8 mouse cellular contexts compared by ENCODE assay signal in genomic region chr5:113972589-113973515, GRCm38 (mm10). TPM values are rescaled to one million over a fixed set of nuclear protein-coding genes. Genes with fewer than 3 reads are reported as not detected.
A peak's percentile ranks its signal among the peaks of the same experiment; 100 is the strongest.
DNase-seq lines count a peak whose midpoint lies in the region; ATAC-seq and TF ChIP-seq lines count a peak whose summit lies in the region.

No protein-coding gene starts in this region.

- no peak overlapping the region for H3K9ac ChIP-seq in embryonic facial prominence, embryonic 11.5 days (replicated peaks; ENCODE audit: low read length)
- H3K9ac ChIP-seq in hindbrain, embryonic 11.5 days (ENCODE audit: low read depth, low read length) = no peak overlapping the region
- H3K9ac ChIP-seq in liver, adult 2 months (ENCODE audit: low read depth, low read length) = peak overlapping the region; percentile 7; the same call in 1 of the 2 replicates
- no peak overlapping the region for H3K9ac ChIP-seq in stomach, embryonic 14.5 days (replicated peaks; ENCODE audit: low read depth, low read length)

- no peak overlapping the region for H3K4me3 ChIP-seq in embryonic facial prominence, embryonic 11.5 days (ENCODE audit: low read depth, low read length)
- no peak overlapping the region for H3K4me3 ChIP-seq in hindbrain, embryonic 11.5 days (ENCODE audit: low read depth, low read length)
- H3K4me3 ChIP-seq in liver, adult 2 months (ENCODE audit: insufficient read depth, low read depth, low read length) = no peak overlapping the region
- H3K4me3 ChIP-seq in stomach, embryonic 14.5 days (ENCODE audit: low read depth, low read length) = no peak overlapping the region

- peaks cover under 1% of the 10 kb centered on the region; the same call in 1 of the 2 replicates for H3K79me2 ChIP-seq in liver, adult 2 months (ENCODE audit: control insufficient read depth, insufficient read depth, low read length)

- no peak for TF ChIP-seq CTCF in liver, adult 2 months (IDR thresholded peaks at IDR 0.05; ENCODE audit: low read depth, low read length)

- DNase-seq in MEL-GATA-1-ER (ENCODE audit: extremely low read depth, low read depth) = peak; percentile 57
- peak; percentile 28 for DNase-seq in embryonic facial prominence, embryonic 11.5 days (ENCODE audit: low spot score)
- DNase-seq in hindbrain, embryonic 11.5 days (ENCODE audit: low spot score) = peak; percentile 48
- DNase-seq in liver, adult 2 months (ENCODE audit: extremely low read depth, low read depth, low spot score) = peak; percentile 65
- no peak for DNase-seq in adrenal gland, postnatal 14 days
- no peak for DNase-seq in cerebellum, adult 9-11 months

- H3K27me3 ChIP-seq in embryonic facial prominence, embryonic 11.5 days (ENCODE audit: control insufficient read depth, insufficient read depth, low read length) = no peaks in the 10 kb centered on the region
- no peaks in the 10 kb centered on the region for H3K27me3 ChIP-seq in hindbrain, embryonic 11.5 days (ENCODE audit: control insufficient read depth, insufficient read depth, low read length)
- no peaks in the 10 kb centered on the region for H3K27me3 ChIP-seq in liver, adult 2 months (ENCODE audit: control insufficient read depth, insufficient read depth, low read length)
- H3K27me3 ChIP-seq in stomach, embryonic 14.5 days (ENCODE audit: control insufficient read depth, insufficient read depth, low read length) = no peaks in the 10 kb centered on the region

- 30% methylated on average over 18 of the region's 18 CpGs for WGBS in embryonic facial prominence, embryonic 11.5 days
- WGBS in hindbrain, embryonic 11.5 days = 23% methylated on average over 18 of the region's 18 CpGs
- 40% methylated on average over 18 of the region's 18 CpGs for WGBS in liver, adult 2 months
- 21% methylated on average over 18 of the region's 18 CpGs for WGBS in stomach, embryonic 14.5 days

- H3K36me3 ChIP-seq in embryonic facial prominence, embryonic 11.5 days (replicated peaks; ENCODE audit: control insufficient read depth, insufficient read depth, low read depth, low read length) = no peaks in the 10 kb centered on the region
- H3K36me3 ChIP-seq in hindbrain, embryonic 11.5 days (ENCODE audit: control insufficient read depth, insufficient read depth, low read length) = no peaks in the 10 kb centered on the region
- peaks cover 2% of the 10 kb centered on the region; the same call in 1 of the 2 replicates for H3K36me3 ChIP-seq in liver, adult 2 months (ENCODE audit: control insufficient read depth, insufficient read depth, low read length)
- peaks cover 12% of the 10 kb centered on the region for H3K36me3 ChIP-seq in stomach, embryonic 14.5 days (ENCODE audit: control insufficient read depth, insufficient read depth, low read length)

- TF ChIP-seq POLR2A in liver, adult 2 months (IDR thresholded peaks at IDR 0.05; ENCODE audit: extremely low read depth, insufficient read depth, low read length) = no peak

- no peak overlapping the region for H3K4me2 ChIP-seq in embryonic facial prominence, embryonic 11.5 days (ENCODE audit: low read depth, low read length)
- H3K4me2 ChIP-seq in hindbrain, embryonic 11.5 days (replicated peaks; ENCODE audit: low read depth, low read length) = no peak overlapping the region
- H3K4me2 ChIP-seq in stomach, embryonic 14.5 days (replicated peaks; ENCODE audit: low read depth, low read length) = no peak overlapping the region

- H3K4me1 ChIP-seq in embryonic facial prominence, embryonic 11.5 days (ENCODE audit: control insufficient read depth, insufficient read depth, low read length) = peaks cover 4% of the 10 kb centered on the region
- H3K4me1 ChIP-seq in hindbrain, embryonic 11.5 days (replicated peaks; ENCODE audit: control insufficient read depth, insufficient read depth, low read length) = peaks cover 12% of the 10 kb centered on the region; the same call in 1 of the 2 replicates
- H3K4me1 ChIP-seq in liver, adult 2 months (ENCODE audit: control insufficient read depth, insufficient read depth, low read length) = peaks cover 15% of the 10 kb centered on the region
- peaks cover 3% of the 10 kb centered on the region; the same call in 1 of the 2 replicates for H3K4me1 ChIP-seq in stomach, embryonic 14.5 days (ENCODE audit: control insufficient read depth, insufficient read depth, low read length)

- ATAC-seq in embryonic facial prominence, embryonic 11.5 days (replicated peaks; ENCODE audit: insufficient number of reproducible peaks, low FRiP score, low TSS enrichment, low read depth) = no peak; the same call in 1 of the 2 replicates
- peak; percentile 54 for ATAC-seq in hindbrain, embryonic 11.5 days (ENCODE audit: low FRiP score)
- ATAC-seq in stomach, embryonic 14.5 days (ENCODE audit: insufficient number of reproducible peaks, insufficient read depth, low FRiP score, low read depth) = peak; percentile 49; the same call in 1 of the 2 replicates
- no peak for ATAC-seq in activated CD4-positive, CD25-positive, alpha-beta regulatory T cell, adult 4 months

- H3K9me3 ChIP-seq in embryonic facial prominence, embryonic 11.5 days (replicated peaks; ENCODE audit: control insufficient read depth, low read length) = no peaks in the 10 kb centered on the region
- H3K9me3 ChIP-seq in hindbrain, embryonic 11.5 days (ENCODE audit: control insufficient read depth, low read length) = no peaks in the 10 kb centered on the region
- no peaks in the 10 kb centered on the region for H3K9me3 ChIP-seq in stomach, embryonic 14.5 days (ENCODE audit: control insufficient read depth, low read depth, low read length)

- H3K27ac ChIP-seq in embryonic facial prominence, embryonic 11.5 days (replicated peaks; ENCODE audit: low read depth, low read length) = no peak overlapping the region
- peak overlapping the region; percentile 61 for H3K27ac ChIP-seq in hindbrain, embryonic 11.5 days (ENCODE audit: low read depth, low read length)
- H3K27ac ChIP-seq in liver, adult 2 months (replicated peaks; ENCODE audit: insufficient read depth, low read depth, low read length) = peak overlapping the region; percentile 60
- H3K27ac ChIP-seq in stomach, embryonic 14.5 days (ENCODE audit: low read length) = peak overlapping the region; percentile 45; the same call in 1 of the 2 replicates

RNA-seq across cellular contexts. Expression of gene Ssh1, which starts 20.8 kb away (rescaled TPM):
- polyA plus RNA-seq in embryonic facial prominence, embryonic 11.5 days (2014; fragmentation: Nextera tagmentation; extraction: Ambion mirVana) = 26.0 and 29.0 TPM in 2 replicates
- 27.9 and 30.3 TPM in 2 replicates for polyA plus RNA-seq in hindbrain, embryonic 11.5 days (2014; fragmentation: Nextera tagmentation; extraction: Ambion mirVana)
- 1.6 and 3.3 TPM in 2 replicates for total RNA-seq in liver, adult 2 months (2014; rRNA removed)
- 5.0 and 5.5 TPM in 2 replicates for polyA plus RNA-seq in liver, adult 2 months (2012; rRNA removed)
- polyA plus RNA-seq in stomach, embryonic 14.5 days (2014; fragmentation: Nextera tagmentation; extraction: Ambion mirVana) = 22.2 and 25.0 TPM in 2 replicates
- total RNA-seq in adrenal gland, postnatal 14 days (2021) = 18.8 and 21.2 TPM in 2 replicates
- polyA plus RNA-seq in activated CD4-positive, CD25-positive, alpha-beta regulatory T cell, adult 4 months (2017; shearing (Covaris generic)) = 10 to 100 TPM; 15.8 to 17.9 TPM

RNA-seq across cellular contexts. Expression of gene Dao, which starts 30.7 kb away (rescaled TPM):
- polyA plus RNA-seq in embryonic facial prominence, embryonic 11.5 days (2014; fragmentation: Nextera tagmentation; extraction: Ambion mirVana) = not detected in 2 replicates
- not detected in 2 replicates for polyA plus RNA-seq in hindbrain, embryonic 11.5 days (2014; fragmentation: Nextera tagmentation; extraction: Ambion mirVana)
- not detected in 2 replicates for total RNA-seq in liver, adult 2 months (2014; rRNA removed)
- polyA plus RNA-seq in liver, adult 2 months (2012; rRNA removed) = not detected in 2 replicates
- 0.16 and 0.17 TPM in 2 replicates for polyA plus RNA-seq in stomach, embryonic 14.5 days (2014; fragmentation: Nextera tagmentation; extraction: Ambion mirVana)
- not detected in 2 replicates for total RNA-seq in adrenal gland, postnatal 14 days (2021)
- under 1 TPM in 1 of 2 experiments, not detected in 1; 0.48 TPM for polyA plus RNA-seq in activated CD4-positive, CD25-positive, alpha-beta regulatory T cell, adult 4 months (2017; shearing (Covaris generic))

Comparison
In these comparisons a context has a peak if more than half of its experiments do, and no peak if none do; other contexts are left out.
1. DNase-seq: peak in MEL-GATA-1-ER (single experiment), embryonic facial prominence, embryonic 11.5 days (single experiment), hindbrain, embryonic 11.5 days (single experiment) and liver, adult 2 months (single experiment); none in adrenal gland, postnatal 14 days (single experiment) and cerebellum, adult 9-11 months (single experiment).
2. ATAC-seq: peak in hindbrain, embryonic 11.5 days (single experiment) and stomach, embryonic 14.5 days (single experiment); none in embryonic facial prominence, embryonic 11.5 days (single experiment) and activated CD4-positive, CD25-positive, alpha-beta regulatory T cell, adult 4 months (single experiment).